In genomic region chr6:134928889-134929310, GRCm38 (mm10) we compare ENCODE assay signal across 1 mouse cellular context.
TF ChIP-seq lines count a peak whose summit lies in the region.

No protein-coding gene starts in this region.

TF ChIP-seq in CH12.LX, 34 proteins besides CTCF, POLR2A, EP300 and RAD21 (continued from another document):
- TF ChIP-seq CHD1 (IDR thresholded peaks at IDR 0.05; ENCODE audit: low read depth, low read length): no peak
- TF ChIP-seq ETS1 (conservative IDR thresholded peaks at IDR 0.05; ENCODE audit: low read depth, low read length): peak; percentile 20; the same call in 1 of the 2 replicates
- no peak for TF ChIP-seq HCFC1 (IDR thresholded peaks at IDR 0.05; ENCODE audit: low read depth, low read length)
- TF ChIP-seq NELFE (IDR thresholded peaks at IDR 0.05; ENCODE audit: low read depth, low read length): peak; percentile 73; the same call in 1 of the 2 replicates
- no peak for TF ChIP-seq ZKSCAN1 (IDR thresholded peaks at IDR 0.05; ENCODE audit: borderline replicate concordance, low read depth, low read length)
- TF ChIP-seq MYC (IDR thresholded peaks at IDR 0.05; ENCODE audit: low read depth, low read length): no peak
- TF ChIP-seq MXI1 (IDR thresholded peaks at IDR 0.05; ENCODE audit: low read depth, low read length): peak; percentile 69
- no peak for TF ChIP-seq BHLHE40 (IDR thresholded peaks at IDR 0.05; ENCODE audit: low read depth, low read length)
- no peak for TF ChIP-seq NRF1 (IDR thresholded peaks at IDR 0.05; ENCODE audit: low read depth, low read length)
- no peak for TF ChIP-seq MEF2A (IDR thresholded peaks at IDR 0.05; ENCODE audit: borderline replicate concordance, low read depth, low read length)
- TF ChIP-seq IRF4 (IDR thresholded peaks at IDR 0.05; ENCODE audit: low read depth, low read length): no peak; the same call in 1 of the 2 replicates
- no peak for TF ChIP-seq MAX (IDR thresholded peaks at IDR 0.05; ENCODE audit: low read length)
- TF ChIP-seq GABPA (IDR thresholded peaks at IDR 0.05; ENCODE audit: insufficient replicate concordance, low read depth, low read length): no peak
- TF ChIP-seq JUND (conservative IDR thresholded peaks at IDR 0.05; ENCODE audit: low read depth, low read length): no peak
- no peak for TF ChIP-seq SMC3 (IDR thresholded peaks at IDR 0.05; ENCODE audit: low read depth, low read length)
- no peak for TF ChIP-seq POLR2AphosphoS2 (IDR thresholded peaks at IDR 0.05; ENCODE audit: low read depth, low read length)
- TF ChIP-seq TBP (conservative IDR thresholded peaks at IDR 0.05; ENCODE audit: low read depth, low read length): 0 out of 2 replicates have a peak, but pooled peaks have one; percentile 22
- TF ChIP-seq PAX5 (IDR thresholded peaks at IDR 0.05; ENCODE audit: low read length): no peak
- TF ChIP-seq CHD2 (IDR thresholded peaks at IDR 0.05; ENCODE audit: low read length): 0 out of 2 replicates have a peak, but pooled peaks have one; percentile 10
- TF ChIP-seq TCF12 (IDR thresholded peaks at IDR 0.05; ENCODE audit: low read depth, low read length): peak; percentile 9; the same call in 1 of the 2 replicates
- no peak for TF ChIP-seq MAFK (IDR thresholded peaks at IDR 0.05; ENCODE audit: insufficient replicate concordance, low read length)
- TF ChIP-seq SIN3A (IDR thresholded peaks at IDR 0.05; ENCODE audit: low read length): peak; percentile 52
- no peak for TF ChIP-seq ZC3H11A (IDR thresholded peaks at IDR 0.05; ENCODE audit: low read depth, low read length)
- TF ChIP-seq ZMIZ1 (IDR thresholded peaks at IDR 0.05; ENCODE audit: low read depth, low read length): peak; percentile 63; the same call in 1 of the 2 replicates
- 0 out of 2 replicates have a peak, but pooled peaks have one; percentile 41 for TF ChIP-seq KAT2A (IDR thresholded peaks at IDR 0.05; ENCODE audit: insufficient replicate concordance, low read length)
- 0 out of 2 replicates have a peak, but pooled peaks have one; percentile 11 for TF ChIP-seq UBTF (IDR thresholded peaks at IDR 0.05; ENCODE audit: low read depth, low read length)
